Mouse (Mus musculus) brain, embryonic 14.5 days (tissue): ENCODE measurements around the gene Tnp1.

Experiments used
- CTCF ChIP-seq: fragments of 200-500 bp; IDR thresholded peaks from 2 replicates; pipeline ENCODE4 v1.5.1; 2012; ENCODE audit warnings: inconsistent platforms, mild to moderate bottlenecking, moderate library complexity, borderline replicate concordance; ENCODE audit not compliant: insufficient read depth, insufficient read length; ENCODE audit errors: extremely low read depth
- POLR2A ChIP-seq: fragments of 200-500 bp; IDR thresholded peaks from 2 replicates; pipeline ENCODE4 v1.6.1; 2012; ENCODE audit warnings: mild to moderate bottlenecking, inconsistent platforms, borderline replicate concordance; ENCODE audit not compliant: poor library complexity, insufficient read depth, insufficient read length, severe bottlenecking; ENCODE audit errors: extremely low read depth

DNA sequence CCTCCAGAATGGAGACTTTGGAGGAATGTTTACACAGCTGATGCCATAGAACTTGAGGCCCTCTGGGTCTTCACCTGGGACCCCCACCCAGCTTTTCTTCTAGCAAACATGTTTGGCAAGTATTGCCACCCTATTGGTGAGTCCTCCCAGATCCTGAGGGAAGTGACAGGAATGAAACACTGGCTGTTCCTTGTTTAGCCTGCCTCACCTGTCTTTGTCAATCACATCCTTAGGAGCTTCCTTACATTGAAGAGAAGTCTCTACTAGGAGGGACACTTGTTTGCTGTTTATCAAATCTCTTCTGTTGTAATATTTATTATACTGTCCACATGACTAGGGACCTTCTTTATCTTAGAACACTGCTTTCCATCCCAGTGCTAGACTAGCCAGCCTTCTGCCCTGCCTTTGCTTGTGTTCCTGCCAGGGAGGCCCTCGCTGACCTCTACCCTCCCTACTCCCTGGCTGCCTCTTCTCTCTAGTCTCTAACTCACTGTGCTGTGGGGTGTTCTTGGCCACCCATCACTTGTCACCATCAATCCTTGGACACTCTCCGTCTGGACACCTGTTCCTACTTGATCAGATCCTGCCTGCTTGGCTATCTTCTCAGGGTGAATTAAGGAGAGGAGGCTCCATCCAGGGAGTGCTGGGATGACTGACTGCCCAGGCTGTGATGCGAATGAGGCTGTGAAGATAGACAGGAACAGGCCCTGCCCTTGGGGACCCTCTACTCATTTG, 25.1 kb upstream of the Tnp1 start:
- TF ChIP-seq POLR2A (no peak), CTCF (no peak)
